8 mouse cellular contexts compared by ENCODE assay signal in the genomic region with DNA sequence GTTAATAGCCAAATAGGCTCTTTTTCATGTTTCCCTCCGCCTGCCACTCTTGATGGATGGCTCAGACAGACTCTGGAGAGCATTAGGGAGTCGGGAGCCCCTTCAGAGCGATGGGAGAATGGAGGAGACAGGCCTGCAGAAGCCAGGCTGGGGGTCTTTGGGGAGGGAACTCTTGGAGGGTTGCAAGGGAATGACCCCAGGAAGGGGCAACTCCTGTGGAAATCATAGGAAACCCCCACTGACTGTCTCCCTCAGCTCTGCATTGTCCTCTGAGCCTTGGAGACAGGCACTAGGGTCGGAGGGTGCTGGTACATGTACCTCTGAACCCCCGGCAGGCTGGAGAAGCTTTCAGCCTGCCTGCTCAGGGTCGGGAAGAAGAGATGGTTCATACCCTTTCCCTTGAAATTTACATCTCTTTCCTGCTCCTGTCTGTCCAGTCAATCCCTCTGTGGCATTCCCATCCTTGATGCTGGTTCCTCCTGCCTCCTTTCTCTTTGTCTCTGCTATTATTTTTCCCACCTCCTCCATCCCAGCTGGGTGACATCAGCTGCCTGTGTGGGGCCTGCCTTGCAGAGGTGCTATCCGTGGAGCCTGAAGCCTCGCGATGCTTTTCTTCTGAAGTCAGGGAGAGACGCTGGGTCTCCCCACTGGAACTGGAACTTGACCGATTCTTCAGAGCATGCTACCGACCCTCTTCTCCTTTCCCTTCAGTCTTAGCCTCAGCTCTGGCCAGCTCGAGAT. TPM values are rescaled to one million over a fixed set of nuclear protein-coding genes. Genes with fewer than 3 reads are reported as not detected.
DNase-seq lines count a peak whose midpoint lies in the region; ATAC-seq and TF ChIP-seq lines count a peak whose summit lies in the region.

No protein-coding gene starts in this region.

- TF ChIP-seq CTCF in liver, postnatal 0 days (IDR thresholded peaks at IDR 0.05; ENCODE audit: low read depth): no peak
- no peak for TF ChIP-seq CTCF in stomach, postnatal 0 days (IDR thresholded peaks at IDR 0.05; ENCODE audit: low read depth)

- no peak for ATAC-seq in liver, postnatal 0 days
- no peak for ATAC-seq in stomach, postnatal 0 days (ENCODE audit: low FRiP score, low TSS enrichment)

- no peak for TF ChIP-seq EP300 in liver, postnatal 0 days (IDR thresholded peaks at IDR 0.05; ENCODE audit: low read depth)
- no peak for TF ChIP-seq EP300 in stomach, postnatal 0 days (optimal IDR thresholded peaks at IDR 0.05)

- no peaks in the 10 kb centered on the region for H3K9me3 ChIP-seq in liver, postnatal 0 days (ENCODE audit: low read length)
- no peaks in the 10 kb centered on the region for H3K9me3 ChIP-seq in stomach, postnatal 0 days (ENCODE audit: control insufficient read depth, low read length)

- 31% methylated on average over 13 of the region's 13 CpGs for WGBS in liver, postnatal 0 days (ENCODE audit: insufficient replicate concordance)
- WGBS in stomach, postnatal 0 days: 14% methylated on average over 13 of the region's 13 CpGs

- DNase-seq in cerebellum, postnatal 10 days: peak; percentile 48 to 59
- DNase-seq in cerebellum, postnatal 4 days (ENCODE audit: low spot score in 2 of 2): no peak
- peak; percentile 21 for DNase-seq in lung, postnatal 10 days
- no peak for DNase-seq in lung, adult 18-20 months
- DNase-seq in liver, postnatal 0 days: no peak
- no peak for DNase-seq in stomach, postnatal 0 days (ENCODE audit: low spot score)
- DNase-seq in urinary bladder, postnatal 25 days (ENCODE audit: low spot score): no peak
- DNase-seq in left cerebral cortex, adult 11 months (ENCODE audit: low spot score): no peak

- no peaks in the 10 kb centered on the region for H3K36me3 ChIP-seq in liver, postnatal 0 days (replicated peaks; ENCODE audit: insufficient read depth, low read length)
- no peaks in the 10 kb centered on the region for H3K36me3 ChIP-seq in stomach, postnatal 0 days (ENCODE audit: control insufficient read depth, insufficient read depth, low read length)

- no peak overlapping the region for H3K9ac ChIP-seq in liver, postnatal 0 days (replicated peaks)
- H3K9ac ChIP-seq in stomach, postnatal 0 days (ENCODE audit: low read length): no peak overlapping the region

- H3K27me3 ChIP-seq in liver, postnatal 0 days (ENCODE audit: insufficient read depth, low read length): peaks cover 29% of the 10 kb centered on the region
- H3K27me3 ChIP-seq in stomach, postnatal 0 days (ENCODE audit: control insufficient read depth, insufficient read depth, low read length): no peaks in the 10 kb centered on the region

- H3K4me2 ChIP-seq in liver, postnatal 0 days (ENCODE audit: low read depth, low read length): 0 out of 2 replicates have a peak overlapping the region, but pooled peaks have one; percentile 62
- peak overlapping the region; percentile 53 for H3K4me2 ChIP-seq in stomach, postnatal 0 days (replicated peaks; ENCODE audit: low read depth)

- H3K27ac ChIP-seq in liver, postnatal 0 days (ENCODE audit: low read depth): no peak overlapping the region
- H3K27ac ChIP-seq in stomach, postnatal 0 days (replicated peaks): no peak overlapping the region

- H3K4me1 ChIP-seq in liver, postnatal 0 days (ENCODE audit: insufficient read depth): no peaks in the 10 kb centered on the region; the same call in 1 of the 2 replicates
- 0 out of 2 replicates have a peak, but pooled peaks cover 2% of the 10 kb centered on the region for H3K4me1 ChIP-seq in stomach, postnatal 0 days (replicated peaks; ENCODE audit: control insufficient read depth, insufficient read depth)

- no peak overlapping the region for H3K4me3 ChIP-seq in liver, postnatal 0 days (ENCODE audit: low read depth, low read length)
- H3K4me3 ChIP-seq in stomach, postnatal 0 days (ENCODE audit: low read depth, low read length): no peak overlapping the region

RNA-seq across cellular contexts. Expression of gene Copz2, which starts 26.8 kb away (rescaled TPM):
- 51.0 and 55.5 TPM in 2 replicates for polyA plus RNA-seq in liver, postnatal 0 days (2015; fragmentation: Nextera tagmentation; extraction: Ambion mirVana)
- polyA plus RNA-seq in stomach, postnatal 0 days (2015; fragmentation: Nextera tagmentation; extraction: Ambion mirVana): 84.7 and 95.1 TPM in 2 replicates

RNA-seq across cellular contexts. Expression of gene Cdk5rap3, which starts 39.8 kb away (rescaled TPM):
- polyA plus RNA-seq in liver, postnatal 0 days (2015; fragmentation: Nextera tagmentation; extraction: Ambion mirVana): 38.3 and 38.4 TPM in 2 replicates
- 61.7 and 64.9 TPM in 2 replicates for polyA plus RNA-seq in stomach, postnatal 0 days (2015; fragmentation: Nextera tagmentation; extraction: Ambion mirVana)

RNA-seq across cellular contexts. Expression of gene Nfe2l1, which starts 46.7 kb away (rescaled TPM):
- polyA plus RNA-seq in liver, postnatal 0 days (2015; fragmentation: Nextera tagmentation; extraction: Ambion mirVana): 17.6 and 22.1 TPM in 2 replicates
- 32.4 and 35.6 TPM in 2 replicates for polyA plus RNA-seq in stomach, postnatal 0 days (2015; fragmentation: Nextera tagmentation; extraction: Ambion mirVana)

RNA-seq across cellular contexts. Expression of gene Prr15l, which starts 51.4 kb away (rescaled TPM):
- 10.1 and 13.9 TPM in 2 replicates for polyA plus RNA-seq in liver, postnatal 0 days (2015; fragmentation: Nextera tagmentation; extraction: Ambion mirVana)
- 112 and 116 TPM in 2 replicates for polyA plus RNA-seq in stomach, postnatal 0 days (2015; fragmentation: Nextera tagmentation; extraction: Ambion mirVana)

Comparison
In these comparisons a context has a peak if more than half of its experiments do, and no peak if none do; other contexts are left out.
1. DNase-seq: peak in cerebellum, postnatal 10 days (2 of 2) and lung, postnatal 10 days (single experiment); none in cerebellum, postnatal 4 days (0 of 2), lung, adult 18-20 months (0 of 2), liver, postnatal 0 days (single experiment), stomach, postnatal 0 days (single experiment), urinary bladder, postnatal 25 days (single experiment) and left cerebral cortex, adult 11 months (single experiment).